Mouse (Mus musculus) liver, embryonic 18 days (tissue): ENCODE results near the gene Fam117b. TPM values are rescaled to one million over a fixed set of nuclear protein-coding genes. Genes with fewer than 3 reads are reported as not detected.

Experiments used
- polyA plus RNA-seq: library from polyadenylated mRNA; depleted of rRNA; stranded (reverse); fragments of >200 nt; gene quantifications from 2 replicates; pipeline ENCODE4 v1.2.3, GENCODE M21; 2012; rRNA removed

Gene Fam117b
- polyA plus RNA-seq = 2.4 and 2.8 TPM in 2 replicates

GRCm38 (mm10) chr1:59912413-59913157 lies at the start of gene Fam117b:
Fam117b (plus strand) TSS chr1:59913006.

Other genes with a start within 250 kb of the Fam117b start
- gene Sumo1, start 242.2 kb upstream of the Fam117b start, polyA plus RNA-seq = 34.5 and 37.4 TPM in 2 replicates
- gene Nop58, start 228.0 kb upstream of the Fam117b start, polyA plus RNA-seq = 45.3 and 45.6 TPM in 2 replicates
- gene Bmpr2, start 149.6 kb upstream of the Fam117b start, polyA plus RNA-seq = 1.6 and 1.8 TPM in 2 replicates
- 0.11 and 0.12 TPM in 2 replicates for gene Ica1l, start 130.2 kb downstream of the Fam117b start, polyA plus RNA-seq
- gene Carf, start 185.2 kb downstream of the Fam117b start, polyA plus RNA-seq = 1.8 and 2.3 TPM in 2 replicates
- 9.6 and 10.0 TPM in 2 replicates for gene Wdr12, start 185.6 kb downstream of the Fam117b start, polyA plus RNA-seq